Mouse (Mus musculus) stomach, postnatal 0 days (tissue): ENCODE measurements around the gene Lsp1. TPM values are rescaled to one million over a fixed set of nuclear protein-coding genes. Genes with fewer than 3 reads are reported as not detected.

Experiments used
- ATAC-seq: fragments of 200-750 bp; cut with Nextera tagmentation; 2 replicates; pipeline ENCODE4 v1.8.0; 2017; ENCODE audit not compliant: low FRiP score, low TSS enrichment
- DNase-seq: peaks from one replicate; pipeline ENCODE4 v3.0.0-alpha.2; 2016; ENCODE audit warnings: low spot score
- H3K27ac ChIP-seq: fragments of 300-500 bp; sonication (generic); replicated peaks from 2 replicates; pipeline ENCODE4 v1.5.1; 2014; ENCODE audit warnings: mild to moderate bottlenecking, control low read depth
- H3K27me3 ChIP-seq: fragments of 300-500 bp; sonication (generic); 2 replicates; pipeline ENCODE4 v1.6.1; 2014; ENCODE audit warnings: low read length; ENCODE audit not compliant: control insufficient read depth, insufficient read depth
- H3K36me3 ChIP-seq: fragments of 300-500 bp; sonication (generic); 2 replicates; pipeline ENCODE4 v1.6.1; 2014; ENCODE audit warnings: low read length, mixed read lengths; ENCODE audit not compliant: control insufficient read depth, insufficient read depth
- H3K4me1 ChIP-seq: fragments of 300-500 bp; sonication (generic); replicated peaks from 2 replicates; pipeline ENCODE4 v1.6.1; 2014; ENCODE audit warnings: antibody characterized with exemption; ENCODE audit not compliant: control insufficient read depth, insufficient read depth
- H3K4me2 ChIP-seq: fragments of 300-500 bp; sonication (generic); replicated peaks from 2 replicates; pipeline ENCODE4 v1.6.1; 2014; ENCODE audit warnings: low read depth, mild to moderate bottlenecking, control low read depth, moderate library complexity
- H3K4me3 ChIP-seq: fragments of 300-500 bp; sonication (generic); 2 replicates; pipeline ENCODE4 v1.5.1; 2014; ENCODE audit warnings: low read depth, low read length, control low read depth
- H3K9ac ChIP-seq: fragments of 300-500 bp; sonication (generic); 2 replicates; pipeline ENCODE4 v1.6.1; 2014; ENCODE audit warnings: mild to moderate bottlenecking, low read length, control low read depth, mixed read lengths
- H3K9me3 ChIP-seq: fragments of 300-500 bp; sonication (generic); 2 replicates; pipeline ENCODE4 v1.6.1; 2016; ENCODE audit warnings: low read length; ENCODE audit not compliant: control insufficient read depth
- CTCF ChIP-seq: IDR thresholded peaks from 2 replicates; pipeline ENCODE4 v1.5.1; 2016; ENCODE audit warnings: antibody characterized with exemption, low read depth, mild to moderate bottlenecking, moderate library complexity
- EP300 ChIP-seq: optimal IDR thresholded peaks from 2 replicates; pipeline ENCODE3; 2016; ENCODE audit warnings: antibody characterized with exemption
- WGBS: fragments of 180-500 bp; shearing (Covaris S2); extraction: QIAGEN DNeasy Blood & Tissue Kit; methylation state at CpG from one replicate; pipeline ENCODE4 v1.1.7; 2014; 5-methylcytosine and 5-hydroxymethylcytosine counted together
- polyA plus RNA-seq: library from polyadenylated mRNA; unstranded; fragments of >200 nt; fragmentation: Nextera tagmentation; extraction: Ambion mirVana; gene quantifications from 2 replicates; pipeline ENCODE4 v1.2.1, GENCODE M21; 2015

The Lsp1 gene
- polyA plus RNA-seq, 1 experiment from 2014 or later: 107 TPM

GRCm38 (mm10) chr7:142533059-142533855, 72.6 kb downstream of the Lsp1 start:
- 2% methylated on average over 31 of the region's 44 CpGs for WGBS
- ATAC-seq (peak; percentile 90), DNase-seq (peak; percentile 88)
- TF ChIP-seq EP300 (no peak), CTCF (peak; percentile 82)
- Histone ChIP-seq H3K4me3 (peak overlapping the region; percentile 62), H3K9me3 (no peaks in the 10 kb centered on the region), H3K4me2 (peak overlapping the region; percentile 86), H3K36me3 (no peaks in the 10 kb centered on the region), H3K27me3 (no peaks in the 10 kb centered on the region), H3K27ac (peak overlapping the region; percentile 97), H3K4me1 (peaks cover 13% of the 10 kb centered on the region), H3K9ac (peak overlapping the region; percentile 79)

GRCm38 (mm10) chr7:142535116-142535515, 74.5 kb downstream of the Lsp1 start:
- no peaks in the 10 kb centered on the region for H3K27me3 ChIP-seq
- TF ChIP-seq CTCF (no peak), EP300 (no peak)
- peaks cover 19% of the 10 kb centered on the region for H3K4me1 ChIP-seq
- DNase-seq (peak; percentile 72), ATAC-seq (no peak; the same call in 1 of the 2 replicates)
- H3K9me3 ChIP-seq: no peaks in the 10 kb centered on the region
- 20% methylated on average over 4 of the region's 4 CpGs for WGBS
- no peak overlapping the region for H3K4me2 ChIP-seq
- H3K27ac ChIP-seq: peak overlapping the region; percentile 97
- H3K9ac ChIP-seq: 0 out of 2 replicates have a peak overlapping the region, but pooled peaks have one; percentile 13
- H3K4me3 ChIP-seq: no peak overlapping the region
- H3K36me3 ChIP-seq: no peaks in the 10 kb centered on the region

- ATAC-seq: no peak
- WGBS: 92% methylated on average over 5 of the region's 5 CpGs
- no peak overlapping the region for H3K9ac ChIP-seq
Observed at GRCm38 (mm10) chr7:142535832-142536231, 75.2 kb downstream of the Lsp1 start.

GRCm38 (mm10) chr7:142537181-142537580, 76.6 kb downstream of the Lsp1 start:
- ATAC-seq (no peak), DNase-seq (no peak)
- H3K4me3 ChIP-seq: no peak overlapping the region
- TF ChIP-seq EP300 (no peak), CTCF (no peak)
- H3K9ac ChIP-seq: no peak overlapping the region
- H3K27me3 ChIP-seq: no peaks in the 10 kb centered on the region
- H3K36me3 ChIP-seq: no peaks in the 10 kb centered on the region
- peaks cover 19% of the 10 kb centered on the region for H3K4me1 ChIP-seq
- no peak overlapping the region for H3K4me2 ChIP-seq
- 62% methylated on average over 5 of the region's 5 CpGs for WGBS
- H3K9me3 ChIP-seq: no peaks in the 10 kb centered on the region
- no peak overlapping the region for H3K27ac ChIP-seq

More at GRCm38 (mm10) chr7:142535832-142536231, 75.2 kb downstream of the Lsp1 start:
- Histone ChIP-seq H3K27ac (peak overlapping the region; percentile 97), H3K36me3 (no peaks in the 10 kb centered on the region), H3K4me2 (no peak overlapping the region), H3K4me1 (peaks cover 19% of the 10 kb centered on the region), H3K9me3 (no peaks in the 10 kb centered on the region), H3K27me3 (no peaks in the 10 kb centered on the region), H3K4me3 (no peak overlapping the region)
- no peak for TF ChIP-seq EP300
- TF ChIP-seq CTCF: no peak
- DNase-seq: no peak

- peaks cover 19% of the 10 kb centered on the region for H3K4me1 ChIP-seq
- no peaks in the 10 kb centered on the region for H3K36me3 ChIP-seq
- WGBS: 9% methylated on average over 6 of the region's 6 CpGs
- peak; percentile 85 for TF ChIP-seq CTCF
- TF ChIP-seq EP300: no peak
- no peak overlapping the region; the same call in 1 of the 2 replicates for H3K4me2 ChIP-seq
- H3K9me3 ChIP-seq: no peaks in the 10 kb centered on the region
- H3K27ac ChIP-seq: peak overlapping the region; percentile 61
- ATAC-seq (peak; percentile 14; the same call in 1 of the 2 replicates), DNase-seq (peak; percentile 78)
- H3K9ac ChIP-seq: no peak overlapping the region
- H3K27me3 ChIP-seq: no peaks in the 10 kb centered on the region
- H3K4me3 ChIP-seq: no peak overlapping the region
Observed at GRCm38 (mm10) chr7:142537879-142538278, 77.3 kb downstream of the Lsp1 start.

- Histone ChIP-seq H3K4me1 (peaks cover 19% of the 10 kb centered on the region), H3K4me3 (no peak overlapping the region), H3K27ac (peak overlapping the region; percentile 61), H3K9me3 (no peaks in the 10 kb centered on the region), H3K4me2 (no peak overlapping the region; the same call in 1 of the 2 replicates), H3K36me3 (no peaks in the 10 kb centered on the region), H3K9ac (peak overlapping the region; percentile 23; the same call in 1 of the 2 replicates), H3K27me3 (no peaks in the 10 kb centered on the region)
- ATAC-seq (no peak), DNase-seq (no peak)
- 31% methylated on average over 4 of the region's 4 CpGs for WGBS
- TF ChIP-seq CTCF: no peak
- TF ChIP-seq EP300: no peak
Observed at GRCm38 (mm10) chr7:142538291-142538690, 77.7 kb downstream of the Lsp1 start.
